Mouse (Mus musculus): ENCODE measurements around the gene Tc2n.
"Not testable (repeated sequence)": the region's sequence is repeated elsewhere in the genome, so short reads cannot be mapped to it uniquely, and the experiment has no call there.

The Tc2n gene

DNA sequence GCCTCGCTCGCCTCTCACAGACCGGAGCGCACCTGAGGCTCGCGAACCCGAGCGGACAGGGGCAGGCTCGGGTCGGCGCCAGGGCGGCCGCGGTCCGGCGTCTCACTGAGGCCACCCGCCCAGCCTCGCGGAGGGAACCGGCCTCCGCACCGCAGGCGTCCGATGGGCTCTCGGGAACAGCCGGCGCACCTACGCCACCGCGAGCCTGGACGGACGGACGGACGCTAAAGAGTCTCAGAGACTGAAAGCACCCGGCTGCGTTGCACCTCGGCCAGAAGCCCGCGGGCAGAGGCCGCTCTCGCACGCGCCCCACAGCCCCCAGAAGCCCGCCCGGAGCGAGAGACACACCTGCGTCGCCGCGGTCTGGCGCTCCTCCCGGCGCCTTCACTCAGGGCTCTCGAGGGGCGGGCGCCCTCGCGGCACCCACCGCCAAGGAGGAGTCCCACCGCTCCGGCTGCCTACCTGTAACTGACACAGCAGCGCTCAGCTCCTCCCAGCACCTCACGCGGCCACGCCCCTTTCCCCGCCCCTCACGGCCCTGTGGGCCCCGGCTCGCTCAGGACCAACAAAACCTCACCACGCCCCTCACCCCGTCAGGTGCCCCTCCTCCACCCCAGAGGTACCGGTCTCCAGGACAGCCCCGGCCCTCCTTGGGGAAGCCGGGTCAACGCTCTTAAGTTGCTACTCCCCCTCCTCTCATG lies at the start of gene Tc2n:
Gene Tc2n (minus strand): TSS at position 470 of the 701 bp plus-strand sequence.
- peak; percentile 39 for DNase-seq (ENCODE audit: low read depth, low spot score)

DNA sequence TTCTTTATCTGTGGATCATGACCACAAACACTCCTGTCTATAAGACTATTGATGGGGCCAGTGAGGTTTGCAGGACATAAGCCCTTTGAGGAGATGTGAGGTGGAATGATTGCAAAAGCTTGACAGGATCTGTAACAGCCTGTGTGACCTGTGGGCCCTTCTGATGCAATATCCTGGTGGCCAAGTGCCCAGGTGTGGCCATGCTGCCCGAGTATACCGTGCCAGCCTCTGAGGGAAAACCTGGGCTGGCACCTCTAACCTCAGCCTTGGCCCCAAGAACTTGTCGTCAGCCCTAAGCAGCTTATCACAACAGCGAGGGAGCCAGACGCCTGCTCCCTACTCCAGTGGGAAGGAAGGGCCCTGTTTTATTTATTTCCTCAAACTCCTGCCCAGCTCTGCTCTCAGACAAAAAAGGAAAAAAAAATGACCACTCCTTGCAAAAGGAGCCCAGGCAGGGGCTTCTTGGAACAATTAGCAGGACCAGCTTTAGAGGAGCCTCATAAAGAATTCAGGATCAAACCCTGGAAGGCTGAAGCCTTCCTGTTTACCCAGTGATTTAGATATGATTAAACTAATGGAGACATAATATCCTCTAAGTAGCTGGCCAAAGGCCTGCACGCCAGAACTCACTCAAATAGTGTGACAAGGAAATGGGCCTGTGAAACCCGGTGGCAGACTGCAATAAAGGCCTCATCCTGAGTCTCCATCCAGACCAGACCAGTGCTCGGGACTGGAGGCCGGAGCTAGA lies 49.2 kb upstream of the Tc2n start:
- DNase-seq (ENCODE audit: low read depth, low spot score), result no peak

DNA sequence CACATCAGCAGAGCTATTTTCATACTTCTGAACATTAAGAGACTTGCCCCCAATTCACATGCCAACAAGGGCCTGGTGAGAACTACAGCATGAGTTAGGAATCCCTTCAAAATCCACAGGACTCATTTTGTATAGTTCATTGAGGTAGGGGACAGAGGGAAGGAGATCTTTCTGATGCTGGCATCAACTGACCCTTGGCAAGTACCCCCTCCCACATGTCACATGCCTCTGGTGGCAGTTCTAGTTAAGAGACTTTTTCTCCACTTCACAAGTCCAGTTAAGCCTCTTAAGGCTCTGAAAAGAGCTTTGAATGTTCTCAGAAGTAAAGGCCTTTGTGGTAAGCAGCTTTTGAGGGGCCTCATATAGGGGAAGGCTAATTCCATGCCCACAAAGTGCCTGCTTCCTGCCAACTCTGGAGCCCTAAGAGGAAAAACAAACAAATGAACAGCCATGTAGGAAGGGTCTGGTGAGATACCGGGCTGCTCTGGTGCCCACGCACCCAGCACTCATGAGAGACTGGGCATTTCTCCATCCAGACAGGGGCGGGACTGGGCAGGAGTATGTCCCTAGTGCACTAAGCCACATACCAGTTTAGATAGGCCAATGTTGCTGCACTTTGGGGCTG lies 48.0 kb upstream of the Tc2n start:
- DNase-seq (ENCODE audit: low read depth, low spot score), result no peak

DNA sequence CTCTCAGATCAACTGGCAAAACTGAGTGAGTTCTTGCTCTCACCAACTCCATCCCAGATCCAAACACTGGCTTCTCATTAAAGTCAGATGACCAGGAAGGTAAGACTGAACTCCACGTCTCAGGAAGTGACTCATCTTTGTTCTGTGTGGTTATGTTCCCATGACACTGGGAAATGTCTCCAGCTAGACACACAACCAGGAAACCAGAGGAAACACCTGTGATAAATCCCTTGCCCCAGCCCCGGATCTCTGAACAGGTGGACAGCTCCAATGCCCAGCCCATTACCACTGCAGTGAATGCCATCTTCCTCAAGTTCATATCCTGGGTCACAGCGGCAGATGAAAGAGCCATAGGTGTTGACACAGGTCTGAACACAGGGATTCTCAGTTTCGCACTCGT lies 46.5 kb upstream of the Tc2n start:
- DNase-seq (ENCODE audit: low read depth, low spot score), result no peak

DNA sequence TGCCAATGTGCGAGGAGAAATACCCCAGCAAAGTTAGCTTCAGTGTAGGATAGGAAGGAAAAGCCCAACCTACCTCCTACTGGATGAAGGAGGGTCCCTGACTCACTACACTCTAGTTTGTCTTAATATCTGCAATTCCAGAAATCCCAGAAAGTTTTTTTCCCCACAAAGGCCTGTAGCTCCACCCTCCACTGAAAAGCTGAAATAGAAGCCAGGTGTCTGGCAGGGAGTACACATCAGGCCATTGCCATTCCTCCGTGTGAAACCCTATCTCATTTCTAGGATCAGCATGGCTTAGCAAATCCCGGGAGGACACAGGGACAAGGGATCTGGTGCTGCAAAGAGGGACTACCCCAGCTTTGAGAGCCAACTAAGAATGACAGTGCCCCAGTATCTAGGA lies 44.7 kb upstream of the Tc2n start:
- DNase-seq (ENCODE audit: low read depth, low spot score), result no peak

DNA sequence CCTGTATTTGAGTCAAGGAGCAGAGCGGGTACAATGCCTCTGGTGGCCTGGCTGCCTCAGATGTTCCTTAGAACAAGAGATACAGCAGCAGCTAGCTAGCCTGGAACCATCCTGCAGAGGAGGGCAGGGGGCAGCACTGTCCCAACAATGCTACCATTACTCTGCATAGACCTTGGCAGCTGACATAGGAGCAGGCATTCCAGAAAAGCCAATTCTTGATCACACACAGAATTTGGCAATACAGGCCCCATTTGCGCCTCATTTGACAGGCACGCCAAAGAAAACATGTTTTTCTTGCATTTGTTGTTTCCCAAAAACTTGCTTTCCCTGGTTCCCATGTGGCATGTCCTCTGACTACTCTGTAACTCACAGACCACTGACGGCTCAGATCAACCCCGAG lies 43.7 kb upstream of the Tc2n start:
- no peak for DNase-seq (ENCODE audit: low read depth, low spot score)

DNA sequence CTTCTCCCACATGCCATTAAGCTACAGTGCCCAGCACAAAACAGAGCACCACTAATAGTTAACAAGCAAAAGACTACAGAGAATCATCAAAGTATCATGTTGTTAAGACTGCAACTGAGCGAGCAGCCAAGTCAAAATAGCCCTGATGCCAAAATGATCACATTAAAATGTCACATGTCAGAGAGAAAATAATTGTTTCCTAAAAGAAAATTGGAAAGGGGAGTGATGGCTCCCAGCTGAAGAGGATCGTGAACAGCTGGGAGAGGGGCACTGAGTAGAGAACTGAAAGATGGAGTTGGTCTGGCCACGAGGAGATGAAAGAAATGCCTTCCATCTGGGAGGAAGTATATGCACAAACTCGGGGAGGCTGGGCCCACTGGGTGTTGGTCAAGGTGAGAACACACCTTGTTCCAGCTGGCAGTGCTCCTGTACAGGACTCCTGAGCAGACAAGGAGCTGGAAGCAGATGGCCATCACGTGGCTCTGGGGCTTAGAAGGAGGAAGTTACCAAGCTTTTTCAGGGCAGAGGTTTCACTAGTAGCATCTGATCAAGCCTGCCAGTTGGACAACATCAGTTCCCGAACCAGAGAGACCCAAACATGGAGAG lies 41.2 kb upstream of the Tc2n start:
- DNase-seq (ENCODE audit: low read depth, low spot score), result no peak

DNA sequence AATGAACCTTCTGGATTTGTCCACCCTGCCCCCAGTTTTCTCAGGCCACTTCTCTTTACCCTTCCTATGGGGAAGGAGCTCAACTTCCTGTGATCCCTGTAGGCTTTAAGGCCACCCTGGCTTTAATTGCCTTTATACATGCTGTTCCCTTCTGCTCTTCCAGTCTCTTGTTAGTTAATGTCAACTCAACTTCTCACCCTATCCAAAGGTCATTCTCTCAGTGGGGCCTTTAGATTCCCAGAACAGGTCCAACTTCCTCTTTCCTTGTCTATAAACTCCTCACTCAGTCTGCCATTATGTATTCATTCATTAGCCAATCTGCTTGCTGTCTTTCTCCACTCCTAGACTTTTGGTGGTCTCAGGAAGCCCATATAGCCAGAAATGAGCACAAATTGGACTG lies 40.4 kb upstream of the Tc2n start:
- no peak for DNase-seq (ENCODE audit: low read depth, low spot score)

DNA sequence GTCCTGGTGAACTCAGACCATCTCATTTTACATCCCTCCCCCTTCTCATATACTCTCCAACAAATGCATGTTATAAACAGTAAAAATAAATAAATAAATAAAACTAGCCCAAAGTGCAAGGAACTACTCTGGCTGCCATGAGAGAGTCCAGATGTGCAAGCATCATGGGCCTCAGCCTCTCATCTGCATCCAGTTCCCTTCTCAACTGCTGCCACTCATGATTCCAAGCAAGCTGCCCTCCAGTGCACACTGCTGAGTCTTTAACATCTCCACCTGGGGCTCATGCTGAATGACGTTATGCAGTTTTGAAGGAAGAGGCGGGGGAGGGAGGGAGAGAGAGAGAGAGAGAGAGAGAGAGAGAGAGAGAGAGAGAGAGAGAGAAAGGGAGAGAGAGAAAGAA lies 24.1 kb upstream of the Tc2n start:
- no peak for DNase-seq (ENCODE audit: low read depth, low spot score)

DNA sequence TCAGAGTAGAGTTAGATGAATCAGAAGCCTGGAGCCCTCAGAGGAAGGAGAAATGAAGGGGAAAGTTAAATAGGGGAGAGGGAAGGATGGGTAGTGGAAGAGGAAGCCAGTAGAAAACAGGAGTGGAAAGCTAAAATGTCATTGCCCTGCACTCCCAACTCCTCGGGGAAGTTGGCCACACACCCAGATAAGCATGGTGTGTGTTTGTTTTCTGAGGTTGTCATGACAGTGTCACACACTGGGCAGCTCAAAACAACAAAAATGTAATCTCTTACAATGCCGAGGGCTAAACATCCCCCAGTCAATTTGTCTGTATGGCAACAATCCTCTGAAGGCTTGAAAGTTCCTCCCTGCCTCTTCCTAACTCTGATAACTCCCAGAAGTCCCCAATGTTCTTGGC lies 22.2 kb upstream of the Tc2n start:
- no peak for DNase-seq (ENCODE audit: low read depth, low spot score)

DNA sequence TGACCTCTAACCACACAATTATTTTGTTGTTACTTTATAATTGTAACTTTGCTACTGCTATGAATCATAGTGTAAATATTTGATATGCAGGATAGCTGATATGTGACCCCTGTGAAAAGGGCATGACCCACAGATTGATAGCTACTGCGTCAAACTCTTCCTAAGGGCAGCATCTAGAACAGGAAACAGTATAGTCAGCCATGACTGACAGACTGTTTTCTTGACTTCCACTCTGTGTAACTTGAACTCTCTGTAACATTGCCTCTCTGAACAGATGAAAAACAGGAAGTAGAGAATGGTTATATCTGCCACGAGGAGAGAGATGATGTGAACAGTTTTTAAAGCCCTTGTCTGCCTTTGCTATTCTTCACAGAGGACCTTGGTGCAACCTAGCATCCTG lies 21.7 kb upstream of the Tc2n start:
- DNase-seq (ENCODE audit: low read depth, low spot score), result no peak

DNA sequence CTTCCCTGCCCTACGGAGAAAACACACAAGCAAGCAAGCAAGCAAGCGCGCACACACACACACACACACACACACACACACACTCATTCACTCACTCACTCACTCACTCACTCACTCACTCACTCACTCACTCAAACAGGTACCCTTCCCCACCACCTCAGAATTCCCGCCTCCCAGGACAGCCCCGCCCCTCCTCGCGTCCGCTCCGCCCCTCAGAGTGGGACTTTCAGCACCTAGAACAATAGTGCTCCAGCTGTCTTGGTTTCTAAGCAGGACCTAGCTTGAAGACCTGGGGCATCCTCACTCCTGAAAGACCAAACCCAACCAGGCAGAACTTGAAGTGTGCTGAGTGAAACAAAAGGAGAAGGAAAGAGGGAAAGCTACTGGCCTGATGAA lies 430 bp upstream of the Tc2n start:
- no peak for DNase-seq (ENCODE audit: low read depth, low spot score)

DNA sequence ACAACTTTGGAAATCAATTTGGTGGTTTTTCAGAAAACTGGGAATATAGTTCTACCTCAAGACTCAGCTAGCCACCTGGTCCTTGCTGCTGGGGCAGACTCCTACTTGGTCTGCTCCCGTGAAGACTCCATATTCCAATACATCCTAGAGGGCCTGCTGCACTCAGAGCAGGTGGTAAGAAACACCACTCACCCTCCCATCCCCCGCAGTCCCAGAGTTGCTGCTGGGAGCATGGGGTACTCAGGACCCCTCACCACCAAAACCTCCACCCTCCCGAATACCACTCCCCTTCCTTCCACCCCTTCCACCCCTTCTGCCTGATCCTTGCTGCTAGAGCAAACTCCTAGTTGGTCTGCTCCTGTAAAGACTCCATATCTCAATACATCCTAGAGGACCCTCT lies 19.1 kb downstream of the Tc2n start:
- DNase-seq (ENCODE audit: low read depth, low spot score), result no peak

DNA sequence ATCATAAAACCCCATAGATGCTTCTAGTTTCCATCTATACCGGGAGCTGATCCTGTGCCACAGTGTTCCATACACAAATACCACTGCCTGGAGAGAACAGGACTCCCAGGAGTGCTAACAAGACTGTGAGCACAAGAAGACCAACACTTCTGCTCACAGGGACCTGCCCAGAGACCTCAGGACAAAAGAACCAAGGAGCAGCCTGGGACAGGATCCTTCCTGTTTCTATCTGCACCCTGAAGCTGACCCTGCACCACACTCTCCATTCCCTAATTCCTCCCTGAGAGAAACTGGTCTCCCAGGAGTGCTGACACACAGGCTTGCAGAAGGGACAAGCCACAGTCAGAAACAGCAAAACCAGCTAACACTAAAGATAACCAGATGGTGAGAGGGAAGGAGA lies 21.8 kb downstream of the Tc2n start:
- no peak for DNase-seq (ENCODE audit: low read depth, low spot score)

DNA sequence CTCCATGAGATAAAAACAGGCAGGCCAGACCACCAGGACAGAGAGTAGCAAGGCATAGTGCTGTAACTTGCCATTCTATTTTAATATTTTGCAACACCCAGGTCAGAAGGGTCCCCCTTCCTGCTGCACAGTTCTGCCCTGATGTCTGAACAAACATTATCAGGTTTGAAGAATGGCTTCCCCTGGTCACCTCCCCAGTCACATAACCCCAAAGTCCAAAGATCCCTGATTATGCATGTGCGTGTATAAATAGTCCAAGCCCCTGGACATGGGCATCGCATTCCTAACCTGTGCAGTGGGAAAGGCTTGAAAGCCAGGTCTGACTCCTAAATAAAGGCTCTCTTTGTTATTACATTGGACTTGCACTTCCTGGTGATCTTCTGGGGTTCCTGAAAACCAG lies 37.8 kb downstream of the Tc2n start:
- no peak for DNase-seq (ENCODE audit: low read depth, low spot score)

DNA sequence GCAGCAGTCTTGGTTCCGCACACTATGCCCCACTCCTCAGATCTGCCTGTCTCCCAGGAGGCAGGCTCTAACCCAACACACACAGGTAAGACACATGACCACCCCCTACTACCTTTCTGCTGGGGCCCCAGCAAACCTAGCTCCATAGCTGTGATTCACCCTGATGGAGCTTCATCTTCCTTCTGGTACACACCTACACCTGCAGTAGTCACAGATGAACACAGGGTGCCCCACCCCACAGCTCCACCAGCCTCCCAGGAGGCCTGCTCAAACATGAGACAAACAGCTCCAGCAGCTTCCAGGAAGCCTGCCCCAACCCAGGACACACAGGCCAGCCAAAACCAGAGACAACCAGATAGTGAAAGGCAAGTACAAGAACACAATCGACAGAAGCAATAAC lies 50.8 kb downstream of the Tc2n start:
- DNase-seq (ENCODE audit: low read depth, low spot score), result no peak

DNA sequence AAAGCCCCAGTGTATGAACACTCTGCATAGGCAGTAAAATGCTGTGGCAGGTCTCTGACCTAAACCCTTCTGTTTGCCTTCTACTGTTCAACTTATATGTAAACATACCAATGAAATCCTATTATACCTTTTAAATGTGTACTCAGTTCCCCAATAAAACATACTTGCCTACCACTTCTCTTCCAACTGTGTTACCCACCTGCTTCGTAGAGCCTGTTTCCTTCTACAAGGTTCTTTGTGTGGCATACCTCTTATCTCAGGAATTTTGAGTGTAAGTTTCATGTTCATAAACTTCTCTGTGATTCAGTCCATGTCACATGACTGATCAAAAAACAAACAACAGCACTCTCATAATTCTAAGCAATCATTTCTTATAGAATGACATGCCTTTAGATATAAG lies 85.2 kb downstream of the Tc2n start:
- DNase-seq (ENCODE audit: low read depth, low spot score), result no peak

DNA sequence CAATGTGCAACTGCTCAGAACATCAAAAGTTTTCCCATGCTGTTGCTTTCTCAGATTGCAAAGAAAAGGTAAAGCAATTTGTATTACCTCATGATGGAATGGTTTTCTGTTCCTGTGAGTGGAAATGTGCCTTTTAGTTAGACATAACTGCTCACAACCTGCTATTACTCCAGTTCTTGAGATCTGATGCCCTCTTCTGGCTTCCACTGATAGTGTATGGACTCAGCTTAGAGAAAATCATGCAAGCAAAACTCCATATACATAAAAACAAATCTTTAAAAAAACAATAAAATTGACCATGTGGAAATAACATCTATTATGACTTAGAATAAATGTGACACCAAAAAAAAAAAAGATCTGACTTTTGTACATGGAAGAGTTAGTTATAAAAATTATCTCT lies 111.7 kb downstream of the Tc2n start:
- DNase-seq (ENCODE audit: low read depth, low spot score), result not testable (repeated sequence)

Data from forelimb bud, embryonic 11.5 days (tissue).